Mouse (Mus musculus) liver, adult 2 months (tissue): Measurements from ENCODE around the gene Ddrgk1.

ENCODE experiments used
- CTCF ChIP-seq: fragments of 200-500 bp; IDR thresholded peaks from 2 replicates; pipeline ENCODE4 v1.5.1; 2011; ENCODE audit warnings: low read depth, low read length, control low read depth
- POLR2A ChIP-seq: fragments of 200-500 bp; IDR thresholded peaks from 2 replicates; pipeline ENCODE4 v1.6.1; 2011; ENCODE audit warnings: low read length, control low read depth; ENCODE audit not compliant: insufficient read depth; ENCODE audit errors: extremely low read depth

GRCm38 (mm10) chr2:130632416-130632815 is 32.0 kb downstream of the Ddrgk1 start:
- TF ChIP-seq CTCF (no peak), POLR2A (no peak)
